Mouse (Mus musculus): ENCODE data around the gene Olfr97.

GRCm38 (mm10) chr17:37210884-37211768 is 26.0 kb downstream of the Olfr97 start:
- TF ChIP-seq CTCF (IDR thresholded peaks at IDR 0.05; ENCODE audit: insufficient read depth, low read length) (no peak), POLR2A (IDR thresholded peaks at IDR 0.05; ENCODE audit: borderline replicate concordance, extremely low read depth, low read depth, low read length) (no peak)

Data from lung, adult 2 months (tissue).